Mouse (Mus musculus) lung, adult 2 months (tissue): Measurements from ENCODE around the gene Serpina1b. TPM values are rescaled to one million over a fixed set of nuclear protein-coding genes. Genes with fewer than 3 reads are reported as not detected.
"Not testable (repeated sequence)": the region's sequence is repeated elsewhere in the genome, so short reads cannot be mapped to it uniquely, and the experiment has no call there.

Experiments
- DNase-seq: peaks from one replicate; pipeline ENCODE4 v3.0.0; 2022
- H3K4me1 ChIP-seq: fragments of 200-500 bp; 2 replicates; pipeline ENCODE4 v1.6.1; 2011; ENCODE audit warnings: low read length; ENCODE audit not compliant: control insufficient read depth, insufficient read depth
- H3K4me3 ChIP-seq: fragments of 200-500 bp; replicated peaks from 2 replicates; pipeline ENCODE3; 2011; ENCODE audit warnings: low read depth, mild to moderate bottlenecking, control low read depth, low read length; ENCODE audit errors: extremely low read depth
- CTCF ChIP-seq: fragments of 200-500 bp; IDR thresholded peaks from 2 replicates; pipeline ENCODE4 v1.5.1; 2011; ENCODE audit warnings: mild to moderate bottlenecking, low read length, control low read depth; ENCODE audit not compliant: insufficient read depth
- POLR2A ChIP-seq: fragments of 200-500 bp; IDR thresholded peaks from 2 replicates; pipeline ENCODE4 v1.6.1; 2011; ENCODE audit warnings: low read depth, mild to moderate bottlenecking, control low read depth, low read length, borderline replicate concordance; ENCODE audit errors: extremely low read depth
- WGBS: fragments of 180-500 bp; shearing (Covaris S2); methylation state at CpG from one replicate; pipeline ENCODE4 v1.1.7; 2018; 5-methylcytosine and 5-hydroxymethylcytosine counted together
- polyA plus RNA-seq: library from polyadenylated mRNA; depleted of rRNA; stranded (reverse); fragments of >200 nt; gene quantifications from 2 replicates; pipeline ENCODE4 v1.2.3, GENCODE M21; 2012; rRNA removed

Gene Serpina1b
- polyA plus RNA-seq, result 1.1 and 5.0 TPM in 2 replicates

- DNase-seq, H3K4me3 ChIP-seq, H3K4me1 ChIP-seq: not testable (repeated sequence)
- WGBS, result 75% methylated on average over 4 of the region's 4 CpGs
These were observed at the start of gene Serpina1b for GRCm38 (mm10) chr12:103830273-103830672. Serpina1b (minus strand) TSS chr12:103830373.

- DNase-seq, H3K4me3 ChIP-seq, H3K4me1 ChIP-seq: not testable (repeated sequence)
- WGBS, result 54% methylated on average over 1 of the region's 1 CpGs
These were observed 36.7 kb upstream of the Serpina1b start for GRCm38 (mm10) chr12:103866873-103867272.

- not testable (repeated sequence) for DNase-seq, H3K4me1 ChIP-seq, H3K4me3 ChIP-seq
- WGBS, result 69% methylated on average over 9 of the region's 9 CpGs
These were observed 33.2 kb upstream of the Serpina1b start, which contains the start of gene Serpina1a for GRCm38 (mm10) chr12:103863101-103863974. Serpina1a (minus strand) TSS chr12:103863562.

GRCm38 (mm10) chr12:103860976-103861375 is 30.8 kb upstream of the Serpina1b start:
- no peak for DNase-seq
- Histone ChIP-seq H3K4me1 (no peaks in the 10 kb centered on the region), H3K4me3 (no peak overlapping the region)
- no peak for TF ChIP-seq CTCF
- no peak for TF ChIP-seq POLR2A
- 54% methylated on average over 3 of the region's 3 CpGs for WGBS

GRCm38 (mm10) chr12:103860571-103860970 is 30.4 kb upstream of the Serpina1b start:
- H3K4me3 ChIP-seq, result not testable (repeated sequence)
- WGBS, result 63% methylated on average over 3 of the region's 4 CpGs

GRCm38 (mm10) chr12:103859584-103859983 is 29.4 kb upstream of the Serpina1b start:
- DNase-seq, result not testable (repeated sequence)

More at GRCm38 (mm10) chr12:103860571-103860970, 30.4 kb upstream of the Serpina1b start:
- not testable (repeated sequence) for DNase-seq, H3K4me1 ChIP-seq

GRCm38 (mm10) chr12:103853032-103853431 is 22.9 kb upstream of the Serpina1b start:
- not testable (repeated sequence) for H3K4me3 ChIP-seq, DNase-seq, H3K4me1 ChIP-seq
- WGBS, result 79% methylated on average over 2 of the region's 2 CpGs

More at GRCm38 (mm10) chr12:103859584-103859983, 29.4 kb upstream of the Serpina1b start:
- H3K4me1 ChIP-seq, H3K4me3 ChIP-seq: not testable (repeated sequence)
- WGBS, result 64% methylated on average over 3 of the region's 3 CpGs

- 65% methylated on average over 6 of the region's 6 CpGs for WGBS
- not testable (repeated sequence) for DNase-seq, H3K4me1 ChIP-seq, H3K4me3 ChIP-seq
These were observed 2.4 kb downstream of the Serpina1b start for GRCm38 (mm10) chr12:103827661-103828372.

- peak; percentile 15 for DNase-seq
- H3K4me3 ChIP-seq, H3K4me1 ChIP-seq: not testable (repeated sequence)
- 74% methylated on average over 5 of the region's 5 CpGs for WGBS
These were observed 6.3 kb downstream of the Serpina1b start for GRCm38 (mm10) chr12:103823826-103824225.

- 72% methylated on average over 6 of the region's 6 CpGs for WGBS
- not testable (repeated sequence) for H3K4me1 ChIP-seq, DNase-seq, H3K4me3 ChIP-seq
These were observed 56.8 kb downstream of the Serpina1b start, which contains the start of gene Serpina1d for GRCm38 (mm10) chr12:103773246-103773851. Serpina1d (minus strand) TSS chr12:103773592.

- WGBS, result 55% methylated on average over 1 of the region's 1 CpGs
- not testable (repeated sequence) for H3K4me1 ChIP-seq, H3K4me3 ChIP-seq, DNase-seq
These were observed 59.6 kb downstream of the Serpina1b start for GRCm38 (mm10) chr12:103770597-103770996.

- 67% methylated on average over 3 of the region's 3 CpGs for WGBS
- not testable (repeated sequence) for DNase-seq
These were observed 67.1 kb downstream of the Serpina1b start for GRCm38 (mm10) chr12:103763083-103763482.

GRCm38 (mm10) chr12:103760316-103760715 is 69.9 kb downstream of the Serpina1b start:
- 76% methylated on average over 3 of the region's 3 CpGs for WGBS
- DNase-seq, H3K4me1 ChIP-seq, H3K4me3 ChIP-seq: not testable (repeated sequence)

More at GRCm38 (mm10) chr12:103763083-103763482, 67.1 kb downstream of the Serpina1b start:
- not testable (repeated sequence) for H3K4me3 ChIP-seq, H3K4me1 ChIP-seq

GRCm38 (mm10) chr12:103745957-103746356 is 84.2 kb downstream of the Serpina1b start:
- DNase-seq, H3K4me3 ChIP-seq, H3K4me1 ChIP-seq: not testable (repeated sequence)
- 76% methylated on average over 5 of the region's 5 CpGs for WGBS
